Mouse (Mus musculus) neural tube, embryonic 13.5 days (tissue): ENCODE results near the gene Chrng. TPM values are rescaled to one million over a fixed set of nuclear protein-coding genes. Genes with fewer than 3 reads are reported as not detected.

Experiments used
- ATAC-seq: fragments of 200-750 bp; cut with Nextera tagmentation; 2 replicates; pipeline ENCODE4 v1.8.0; 2017; ENCODE audit warnings: low read depth, mild to moderate bottlenecking, moderate TSS enrichment, moderate library complexity
- H3K27ac ChIP-seq: fragments of 300-500 bp; sonication (generic); replicated peaks from 2 replicates; pipeline ENCODE4 v1.5.1; 2015; ENCODE audit warnings: moderate library complexity, mild to moderate bottlenecking, inconsistent platforms
- H3K27me3 ChIP-seq: fragments of 300-500 bp; sonication (generic); 2 replicates; pipeline ENCODE4 v1.6.1; 2015; ENCODE audit warnings: mild to moderate bottlenecking, inconsistent platforms
- H3K36me3 ChIP-seq: fragments of 300-500 bp; sonication (generic); 2 replicates; pipeline ENCODE4 v1.6.1; 2015; ENCODE audit warnings: mild to moderate bottlenecking, inconsistent platforms
- H3K4me1 ChIP-seq: fragments of 300-500 bp; sonication (generic); replicated peaks from 2 replicates; pipeline ENCODE4 v1.6.1; 2015; ENCODE audit warnings: inconsistent platforms
- H3K4me2 ChIP-seq: fragments of 300-500 bp; sonication (generic); 2 replicates; pipeline ENCODE4 v1.6.1; 2015; ENCODE audit warnings: inconsistent platforms, mild to moderate bottlenecking, moderate library complexity
- H3K4me3 ChIP-seq: fragments of 300-500 bp; sonication (generic); 2 replicates; pipeline ENCODE4 v1.5.1; 2015; ENCODE audit warnings: mild to moderate bottlenecking, inconsistent platforms
- H3K9ac ChIP-seq: fragments of 300-500 bp; sonication (generic); 2 replicates; pipeline ENCODE4 v1.6.1; 2015; ENCODE audit warnings: moderate library complexity, mild to moderate bottlenecking, inconsistent platforms
- H3K9me3 ChIP-seq: fragments of 300-500 bp; sonication (generic); 2 replicates; pipeline ENCODE4 v1.6.1; 2016; ENCODE audit warnings: inconsistent platforms
- WGBS: fragments of 180-500 bp; shearing (Covaris S2); methylation state at CpG from one replicate; pipeline ENCODE4 v1.1.7; 2015; 5-methylcytosine and 5-hydroxymethylcytosine counted together
- polyA plus RNA-seq: library from polyadenylated mRNA; unstranded; fragments of >200 nt; fragmentation: Nextera tagmentation; extraction: Ambion mirVana; gene quantifications from 2 replicates; pipeline ENCODE4 v1.2.1, GENCODE M21; 2015

The Chrng gene
- polyA plus RNA-seq, 1 experiment from 2014 or later = 0.57 TPM

DNA sequence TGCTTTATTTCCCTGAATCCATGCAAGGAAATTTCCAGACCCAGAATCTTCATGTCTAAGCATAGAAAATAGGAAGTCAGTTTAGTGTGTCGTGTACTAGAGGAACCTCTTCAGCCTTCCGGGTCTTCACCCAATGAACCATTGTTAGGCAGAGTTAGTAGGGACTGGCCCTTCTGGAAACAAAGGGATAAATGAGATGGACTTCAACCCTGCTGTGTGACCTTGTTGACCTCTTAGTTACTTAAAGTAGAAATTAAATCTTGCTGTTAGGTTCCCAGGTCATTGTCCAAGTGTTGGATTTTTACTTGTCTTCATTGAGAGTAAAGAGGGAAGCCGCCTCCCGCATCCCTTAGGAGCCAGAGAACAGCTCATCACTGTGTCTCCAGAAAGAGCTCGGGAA is 26.1 kb downstream of the Chrng start:
- H3K27ac ChIP-seq = no peak overlapping the region
- WGBS = 67% methylated on average over 5 of the region's 5 CpGs
- H3K4me2 ChIP-seq = no peak overlapping the region
- no peak overlapping the region for H3K9ac ChIP-seq
- no peaks in the 10 kb centered on the region for H3K4me1 ChIP-seq
- no peaks in the 10 kb centered on the region for H3K27me3 ChIP-seq
- no peak for ATAC-seq
- H3K4me3 ChIP-seq = no peak overlapping the region
- H3K9me3 ChIP-seq = no peaks in the 10 kb centered on the region
- H3K36me3 ChIP-seq = peaks cover 99% of the 10 kb centered on the region

DNA sequence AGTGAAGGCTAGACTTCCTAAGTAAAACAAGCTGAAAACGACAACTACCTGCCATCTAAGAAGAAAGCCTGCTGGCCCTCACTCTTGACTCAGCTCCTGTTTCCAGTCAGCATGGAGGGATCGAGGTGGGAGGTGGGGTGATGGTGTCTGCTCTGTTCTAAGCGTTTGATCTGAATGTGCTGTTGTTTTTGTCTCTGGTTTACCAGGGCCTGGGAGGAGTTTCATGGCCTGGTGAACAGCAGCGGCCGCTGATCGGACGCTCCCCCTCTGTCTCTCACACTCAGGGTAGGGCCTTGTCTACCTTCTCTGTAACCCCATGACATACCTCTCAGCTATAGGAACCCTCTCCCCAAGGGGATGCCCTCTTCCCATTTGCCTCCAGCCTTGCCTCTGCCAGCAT is 27.7 kb downstream of the Chrng start:
- no peaks in the 10 kb centered on the region for H3K27me3 ChIP-seq
- no peaks in the 10 kb centered on the region for H3K9me3 ChIP-seq
- peaks cover 99% of the 10 kb centered on the region for H3K36me3 ChIP-seq
- no peak overlapping the region for H3K9ac ChIP-seq
- H3K4me1 ChIP-seq = no peaks in the 10 kb centered on the region
- WGBS = 82% methylated on average over 7 of the region's 7 CpGs
- H3K4me2 ChIP-seq = no peak overlapping the region
- H3K4me3 ChIP-seq = no peak overlapping the region
- no peak overlapping the region for H3K27ac ChIP-seq
- ATAC-seq = no peak

DNA sequence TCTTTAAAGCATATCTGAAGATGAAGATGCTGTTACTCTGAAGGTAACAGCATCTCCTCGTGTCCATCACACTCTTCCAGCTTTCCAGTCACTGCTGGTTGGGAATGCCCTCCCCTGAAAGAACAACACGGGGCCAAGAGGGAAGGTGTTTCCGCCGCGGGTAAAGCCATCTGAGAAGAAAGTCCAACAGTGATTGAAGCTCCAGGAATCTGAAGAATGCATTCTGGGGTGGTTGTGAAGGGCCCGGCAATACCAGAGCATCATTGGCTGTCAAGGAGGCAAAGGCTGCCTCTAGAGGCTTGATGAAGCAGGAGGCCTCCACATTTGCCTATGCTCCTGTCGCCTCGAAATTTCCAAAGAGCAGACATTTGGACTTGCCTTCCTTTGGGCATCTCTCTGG is 34.6 kb downstream of the Chrng start:
- 82% methylated on average over 8 of the region's 8 CpGs for WGBS
- H3K4me3 ChIP-seq = no peak overlapping the region
- H3K9me3 ChIP-seq = no peaks in the 10 kb centered on the region
- H3K36me3 ChIP-seq = peaks cover 57% of the 10 kb centered on the region
- ATAC-seq = no peak
- no peak overlapping the region for H3K27ac ChIP-seq
- no peaks in the 10 kb centered on the region for H3K27me3 ChIP-seq
- no peak overlapping the region for H3K4me2 ChIP-seq
- H3K4me1 ChIP-seq = no peaks in the 10 kb centered on the region
- no peak overlapping the region for H3K9ac ChIP-seq

DNA sequence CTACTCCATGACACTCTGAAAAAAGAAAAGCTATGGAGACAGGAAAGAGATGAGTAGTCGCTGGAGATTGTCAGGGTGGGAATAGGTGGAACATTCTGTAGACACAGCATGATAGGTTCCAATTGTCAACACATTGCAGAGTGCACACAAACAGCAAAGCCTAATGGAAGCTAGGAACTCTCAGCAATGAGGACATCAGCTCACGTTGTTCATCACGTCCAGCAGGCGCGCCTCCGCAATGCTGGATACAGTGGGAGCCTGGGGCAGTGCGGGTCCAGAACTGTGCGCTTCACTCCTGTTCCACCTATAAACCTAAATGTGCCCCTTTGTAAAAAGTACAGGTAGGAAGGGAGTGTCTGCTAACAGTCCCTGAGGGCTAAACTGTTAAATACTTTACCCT is 38.6 kb downstream of the Chrng start:
- Histone ChIP-seq H3K9me3 (no peaks in the 10 kb centered on the region), H3K4me2 (no peak overlapping the region), H3K9ac (no peak overlapping the region), H3K4me3 (no peak overlapping the region), H3K27ac (no peak overlapping the region), H3K27me3 (no peaks in the 10 kb centered on the region), H3K36me3 (peaks cover 20% of the 10 kb centered on the region), H3K4me1 (no peaks in the 10 kb centered on the region)
- 95% methylated on average over 8 of the region's 8 CpGs for WGBS
- no peak for ATAC-seq

DNA sequence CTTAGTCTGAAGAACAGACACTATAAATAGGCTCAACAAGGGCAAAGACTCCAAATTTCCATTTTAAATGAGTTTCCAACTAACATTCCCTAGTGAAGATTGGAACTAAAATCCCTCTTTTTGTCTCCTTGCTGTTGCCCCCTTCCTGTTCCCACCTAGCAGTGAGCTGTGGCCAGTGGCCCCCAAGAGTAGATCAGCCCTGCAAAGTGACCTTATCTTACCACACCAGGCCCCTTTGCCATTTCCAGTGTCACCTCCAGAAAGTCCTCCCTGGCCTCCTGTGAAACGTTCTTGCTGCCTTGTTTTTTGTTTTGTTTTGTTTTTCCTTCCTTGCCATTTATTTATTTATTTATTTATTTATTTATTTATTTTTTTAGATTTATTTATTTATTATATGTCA is 41.0 kb downstream of the Chrng start:
- no peak overlapping the region for H3K9ac ChIP-seq
- no peaks in the 10 kb centered on the region for H3K27me3 ChIP-seq
- no peak overlapping the region for H3K4me3 ChIP-seq
- no peaks in the 10 kb centered on the region for H3K4me1 ChIP-seq
- H3K4me2 ChIP-seq = no peak overlapping the region
- 0 out of 2 replicates have a peak, but pooled peaks cover under 1% of the 10 kb centered on the region for H3K36me3 ChIP-seq
- ATAC-seq = no peak
- WGBS = 50% methylated on average over 1 of the region's 1 CpGs
- no peak overlapping the region for H3K27ac ChIP-seq
- no peaks in the 10 kb centered on the region for H3K9me3 ChIP-seq

DNA sequence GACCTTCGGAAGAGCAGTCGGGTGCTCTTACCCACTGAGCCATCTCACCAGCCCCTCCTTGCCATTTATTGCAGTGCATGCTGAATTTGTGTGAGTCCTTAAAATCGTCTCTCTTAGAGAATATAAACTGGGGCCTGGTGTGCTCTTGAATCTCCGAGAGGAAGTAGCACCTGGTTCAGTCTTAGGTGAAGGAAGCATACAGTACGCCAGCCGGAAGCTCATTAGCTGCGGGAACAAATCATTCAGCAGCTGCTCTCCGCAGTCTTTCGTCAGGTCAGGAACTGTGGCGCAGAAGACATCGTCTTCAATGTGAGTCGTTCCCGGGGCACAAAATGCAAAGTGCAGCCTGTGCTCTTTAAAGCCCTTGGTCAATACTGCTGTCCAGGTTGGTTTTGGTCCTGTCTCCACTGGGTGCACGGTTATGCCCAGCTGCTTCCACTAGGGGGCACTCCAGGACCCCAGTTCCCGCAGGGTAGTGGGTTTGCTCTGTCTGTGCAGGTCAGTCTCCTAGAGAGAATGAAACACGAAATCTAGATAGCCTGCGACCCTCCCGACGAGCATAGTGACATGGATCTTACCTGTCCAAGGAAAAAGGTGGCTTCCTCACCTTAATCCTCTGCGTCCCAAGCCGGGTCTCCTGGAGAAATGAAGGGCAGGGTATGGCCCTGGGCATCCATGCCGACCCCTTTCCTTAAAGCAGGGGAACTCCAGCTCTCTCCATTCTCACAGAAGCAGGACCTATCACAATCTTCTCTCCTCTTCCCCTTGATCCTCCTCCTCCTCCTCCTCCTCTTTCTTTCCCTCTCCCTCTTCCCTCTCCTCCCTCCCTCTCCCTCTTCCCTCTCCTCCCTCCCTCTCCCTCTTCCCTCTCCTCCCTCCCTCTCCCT is 41.7 kb downstream of the Chrng start:
- no peak overlapping the region for H3K4me3 ChIP-seq
- H3K4me2 ChIP-seq = peak overlapping the region; percentile 39
- WGBS = 27% methylated on average over 22 of the region's 22 CpGs
- no peaks in the 10 kb centered on the region for H3K9me3 ChIP-seq
- H3K36me3 ChIP-seq = no peaks in the 10 kb centered on the region
- peak; percentile 92 for ATAC-seq
- H3K27me3 ChIP-seq = no peaks in the 10 kb centered on the region
- H3K4me1 ChIP-seq = no peaks in the 10 kb centered on the region
- H3K27ac ChIP-seq = no peak overlapping the region
- H3K9ac ChIP-seq = 0 out of 2 replicates have a peak overlapping the region, but pooled peaks have one; percentile 38

DNA sequence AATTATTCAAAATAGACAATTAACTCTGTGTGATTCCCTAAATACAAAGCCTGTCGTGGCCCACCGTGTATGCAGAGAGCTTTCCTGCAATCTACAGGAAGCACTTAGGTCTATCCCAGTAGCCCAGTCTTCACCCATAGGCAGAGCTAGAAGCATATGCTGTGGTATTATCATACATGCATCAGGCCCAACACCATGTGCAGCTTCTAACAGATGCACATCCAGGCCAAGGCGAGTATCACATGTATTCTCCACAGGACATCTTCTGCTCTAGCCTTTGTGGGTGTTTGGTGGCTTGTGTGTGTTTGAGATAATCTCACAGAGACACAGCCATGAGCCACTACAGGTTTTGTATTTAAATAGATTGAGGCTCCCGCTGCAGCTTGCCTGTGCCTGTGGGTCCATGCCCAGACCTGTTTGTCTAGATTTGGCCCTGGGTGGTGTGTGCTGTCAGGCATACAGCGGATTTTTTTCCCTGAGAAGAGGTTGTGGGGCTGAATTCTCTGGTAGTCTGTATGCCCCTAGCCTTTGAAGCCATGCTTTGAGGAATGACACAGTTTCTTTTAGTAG is 47.7 kb downstream of the Chrng start:
- no peak for ATAC-seq
- WGBS = 53% methylated on average over 5 of the region's 5 CpGs
- H3K27ac ChIP-seq = no peak overlapping the region
- no peak overlapping the region for H3K9ac ChIP-seq
- no peaks in the 10 kb centered on the region for H3K36me3 ChIP-seq
- H3K27me3 ChIP-seq = no peaks in the 10 kb centered on the region
- H3K4me3 ChIP-seq = no peak overlapping the region
- no peak overlapping the region for H3K4me2 ChIP-seq
- no peaks in the 10 kb centered on the region for H3K4me1 ChIP-seq
- no peaks in the 10 kb centered on the region for H3K9me3 ChIP-seq

DNA sequence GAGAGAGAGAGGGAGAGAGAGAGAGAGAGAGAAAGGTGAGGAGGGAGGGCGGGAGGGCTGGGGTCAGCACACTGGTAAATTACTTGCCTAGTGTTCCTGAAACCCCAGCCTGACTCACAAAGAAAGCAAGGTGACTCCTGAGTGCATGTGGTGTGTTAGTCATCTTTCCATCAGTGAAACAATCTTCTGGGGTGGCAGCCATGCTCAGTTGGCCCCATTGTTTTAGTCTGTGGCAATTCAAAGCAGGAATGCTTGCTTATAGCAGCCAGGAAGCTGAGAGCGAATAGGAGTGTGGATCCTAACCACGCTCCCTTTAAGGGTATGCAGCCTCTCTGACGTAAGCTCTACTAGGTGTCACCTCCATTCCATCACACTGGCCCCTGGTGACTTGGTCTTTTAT is 50.7 kb downstream of the Chrng start:
- H3K9me3 ChIP-seq = no peaks in the 10 kb centered on the region
- no peak overlapping the region for H3K27ac ChIP-seq
- H3K9ac ChIP-seq = no peak overlapping the region
- ATAC-seq = no peak
- no peak overlapping the region for H3K4me3 ChIP-seq
- H3K4me2 ChIP-seq = no peak overlapping the region
- 73% methylated on average over 4 of the region's 4 CpGs for WGBS
- H3K27me3 ChIP-seq = peaks cover 22% of the 10 kb centered on the region
- no peaks in the 10 kb centered on the region for H3K36me3 ChIP-seq
- peaks cover 5% of the 10 kb centered on the region; the same call in 1 of the 2 replicates for H3K4me1 ChIP-seq

DNA sequence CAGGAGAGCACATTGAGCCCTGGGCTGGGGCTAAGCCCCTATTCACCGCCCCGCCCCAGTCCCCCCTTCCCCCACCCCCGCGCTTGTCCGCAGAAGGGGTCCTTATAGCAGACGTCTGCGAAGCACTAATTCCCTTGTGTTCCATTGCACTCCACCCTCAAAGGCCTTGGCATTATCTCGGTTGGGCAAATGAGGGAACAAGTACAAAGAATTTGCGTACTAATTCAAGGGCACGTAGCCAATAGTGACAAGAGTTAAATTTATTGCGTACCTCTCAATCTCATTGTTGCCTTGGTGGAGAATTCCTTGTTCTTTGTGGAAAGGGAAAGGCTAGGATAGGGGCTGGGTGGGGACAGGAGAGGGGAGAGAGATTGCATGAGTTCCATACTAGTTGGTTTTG is 53.2 kb downstream of the Chrng start:
- Histone ChIP-seq H3K9ac (no peak overlapping the region), H3K9me3 (no peaks in the 10 kb centered on the region), H3K4me1 (peaks cover 6% of the 10 kb centered on the region; the same call in 1 of the 2 replicates), H3K36me3 (no peaks in the 10 kb centered on the region), H3K4me2 (no peak overlapping the region), H3K27me3 (peaks cover 41% of the 10 kb centered on the region), H3K4me3 (no peak overlapping the region), H3K27ac (no peak overlapping the region)
- no peak for ATAC-seq
- 11% methylated on average over 11 of the region's 11 CpGs for WGBS

DNA sequence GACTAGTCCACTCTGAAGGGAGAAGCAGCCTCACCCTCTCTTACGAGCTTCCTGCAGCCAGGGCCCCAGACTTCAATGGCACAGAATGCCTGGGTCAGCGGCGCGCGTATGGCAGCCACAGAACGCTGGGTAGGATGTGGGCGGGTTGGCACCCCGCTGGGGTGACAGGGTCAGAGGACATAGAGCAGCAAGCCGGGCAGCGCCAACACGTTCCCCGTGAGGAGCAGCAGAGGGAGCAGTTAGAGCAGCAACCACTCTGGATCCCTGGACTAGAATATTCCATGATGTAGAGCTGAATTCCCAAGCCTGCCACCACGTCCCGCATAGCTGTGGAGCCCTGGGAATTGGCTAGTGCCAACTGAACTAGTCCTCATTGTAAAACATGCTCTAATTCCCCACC is 54.0 kb downstream of the Chrng start:
- H3K4me2 ChIP-seq = no peak overlapping the region
- no peak for ATAC-seq
- no peak overlapping the region for H3K9ac ChIP-seq
- H3K36me3 ChIP-seq = no peaks in the 10 kb centered on the region
- no peak overlapping the region for H3K27ac ChIP-seq
- peaks cover 14% of the 10 kb centered on the region for H3K4me1 ChIP-seq
- no peak overlapping the region for H3K4me3 ChIP-seq
- H3K27me3 ChIP-seq = peaks cover 49% of the 10 kb centered on the region
- WGBS = 11% methylated on average over 14 of the region's 14 CpGs
- no peaks in the 10 kb centered on the region for H3K9me3 ChIP-seq

DNA sequence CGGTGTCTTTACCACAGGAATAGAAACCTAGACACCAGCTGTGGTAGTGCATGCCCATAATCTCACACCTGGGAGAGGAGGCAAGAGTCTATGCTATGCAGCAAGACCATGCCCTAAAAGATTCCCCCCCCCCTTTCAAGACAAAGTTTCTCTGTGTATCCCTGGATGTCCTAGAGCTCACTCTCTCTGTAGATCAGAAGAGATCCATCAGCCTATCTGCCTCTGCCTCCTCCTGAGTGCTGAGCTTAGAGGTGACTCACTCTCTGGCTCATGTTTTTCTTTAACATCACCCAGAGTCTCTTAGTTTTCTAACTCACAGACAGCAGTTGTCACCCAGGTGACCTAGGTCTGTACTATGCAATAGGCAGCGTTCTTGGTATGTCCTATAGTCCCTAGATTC is 54.9 kb downstream of the Chrng start:
- Histone ChIP-seq H3K27ac (no peak overlapping the region), H3K9ac (no peak overlapping the region), H3K9me3 (no peaks in the 10 kb centered on the region), H3K36me3 (no peaks in the 10 kb centered on the region), H3K4me3 (no peak overlapping the region), H3K4me2 (no peak overlapping the region), H3K4me1 (peaks cover 22% of the 10 kb centered on the region), H3K27me3 (peaks cover 57% of the 10 kb centered on the region)
- 95% methylated on average over 2 of the region's 2 CpGs for WGBS
- ATAC-seq = no peak
